9 mouse cellular contexts compared by ENCODE assay signal in genomic region chr1:74437702-74438427, GRCm38 (mm10). TPM values are rescaled to one million over a fixed set of nuclear protein-coding genes. Genes with fewer than 3 reads are reported as not detected.
DNase-seq lines count a peak whose midpoint lies in the region; ATAC-seq and TF ChIP-seq lines count a peak whose summit lies in the region.
"Had no signal": no experiment of that assay in that cellular context is flagged by ENCODE, and none has a peak within 500 bp of the region (broad histone marks: within the 10 kb centered on the region; RNA-seq: fewer than 3 reads in every experiment).

No protein-coding gene starts in this region.

- H3K4me1 ChIP-seq in intestine, embryonic 14.5 days (replicated peaks; ENCODE audit: control insufficient read depth, insufficient read depth, low read length): no peaks in the 10 kb centered on the region; the same call in 1 of the 2 replicates
- H3K4me1 ChIP-seq in stomach, postnatal 0 days (replicated peaks; ENCODE audit: control insufficient read depth, insufficient read depth): no peaks in the 10 kb centered on the region; the same call in 1 of the 2 replicates
- H3K4me1 ChIP-seq: midbrain, embryonic 12.5 days had no signal

- H3K9ac ChIP-seq in intestine, embryonic 14.5 days (ENCODE audit: low read length): no peak overlapping the region
- no peak overlapping the region for H3K9ac ChIP-seq in stomach, postnatal 0 days (ENCODE audit: low read length)
- H3K9ac ChIP-seq: midbrain, embryonic 12.5 days had no signal

- intact Hi-C loops in gastrocnemius, adult 2 months (cut with DNase I): no loop called here

- ATAC-seq in intestine, embryonic 14.5 days (replicated peaks; ENCODE audit: low FRiP score, low TSS enrichment, low read depth): 0 out of 2 replicates have a peak, but pooled peaks have one; percentile 34
- peak; percentile 62 for ATAC-seq in stomach, postnatal 0 days (ENCODE audit: low FRiP score, low TSS enrichment)
- no peak for ATAC-seq in cerebellum, adult (ENCODE audit: insufficient number of reproducible peaks, low FRiP score, low TSS enrichment)

- H3K4me2 ChIP-seq in intestine, embryonic 14.5 days (ENCODE audit: low read length): no peak overlapping the region
- no peak overlapping the region for H3K4me2 ChIP-seq in stomach, postnatal 0 days (replicated peaks; ENCODE audit: low read depth)
- H3K4me2 ChIP-seq: midbrain, embryonic 12.5 days had no signal

- H3K27me3 ChIP-seq in intestine, embryonic 14.5 days (replicated peaks; ENCODE audit: control insufficient read depth, insufficient read depth, low read length): no peaks in the 10 kb centered on the region
- H3K27me3 ChIP-seq in stomach, postnatal 0 days (ENCODE audit: control insufficient read depth, insufficient read depth, low read length): no peaks in the 10 kb centered on the region
- H3K27me3 ChIP-seq: midbrain, embryonic 12.5 days had no signal

- no peak overlapping the region for H3K27ac ChIP-seq in gastrocnemius, adult 2 months
- H3K27ac ChIP-seq in intestine, embryonic 14.5 days (ENCODE audit: low read depth): no peak overlapping the region
- no peak overlapping the region; the same call in 1 of the 2 replicates for H3K27ac ChIP-seq in stomach, postnatal 0 days (replicated peaks)
- H3K27ac ChIP-seq: midbrain, embryonic 12.5 days had no signal

- 69% methylated on average over 8 of the region's 8 CpGs for WGBS in intestine, embryonic 14.5 days
- 46% methylated on average over 8 of the region's 8 CpGs for WGBS in stomach, postnatal 0 days

- no peaks in the 10 kb centered on the region for H3K9me3 ChIP-seq in intestine, embryonic 14.5 days (ENCODE audit: control insufficient read depth, low read length)
- no peaks in the 10 kb centered on the region for H3K9me3 ChIP-seq in stomach, postnatal 0 days (ENCODE audit: control insufficient read depth, low read length)
- H3K9me3 ChIP-seq: midbrain, embryonic 12.5 days had no signal

- H3K36me3 ChIP-seq in intestine, embryonic 14.5 days (ENCODE audit: control insufficient read depth, insufficient read depth, low read length): peaks cover 88% of the 10 kb centered on the region
- peaks cover 8% of the 10 kb centered on the region for H3K36me3 ChIP-seq in stomach, postnatal 0 days (ENCODE audit: control insufficient read depth, insufficient read depth, low read length)

- peak; percentile 58 for DNase-seq in gastrocnemius, adult 2 months
- no peak for DNase-seq in gastrocnemius, postnatal 25 days
- peak; percentile 79 for DNase-seq in 416B (ENCODE audit: low read depth)
- peak; percentile 89 for DNase-seq in brain, adult 2 months (ENCODE audit: low read depth, low spot score)
- DNase-seq in intestine, embryonic 14.5 days (ENCODE audit: low spot score): no peak
- DNase-seq in stomach, postnatal 0 days (ENCODE audit: low spot score): peak; percentile 78
- no peak for DNase-seq in c-Kit-positive CD71-positive TER-119-positive erythroid progenitor cells, embryonic 14.5 days (ENCODE audit: low spot score)

- TF ChIP-seq CTCF in gastrocnemius, adult 2 months (IDR thresholded peaks at IDR 0.05): no peak
- no peak for TF ChIP-seq CTCF in stomach, postnatal 0 days (IDR thresholded peaks at IDR 0.05; ENCODE audit: low read depth)

- no peak for TF ChIP-seq EP300 in stomach, postnatal 0 days (optimal IDR thresholded peaks at IDR 0.05)

- no peak overlapping the region for H3K4me3 ChIP-seq in gastrocnemius, adult 2 months
- no peak overlapping the region for H3K4me3 ChIP-seq in intestine, embryonic 14.5 days (ENCODE audit: low read depth, low read length)
- H3K4me3 ChIP-seq in stomach, postnatal 0 days (ENCODE audit: low read depth, low read length): no peak overlapping the region
- H3K4me3 ChIP-seq: midbrain, embryonic 12.5 days had no signal

RNA-seq across cellular contexts. Expression of gene Vil1, which starts 28.7 kb away (rescaled TPM):
- total RNA-seq in gastrocnemius, adult 2 months (2021): not detected
- total RNA-seq in gastrocnemius, postnatal 25 days (2021): under 1 TPM in 1 of 2 experiments, not detected in 1; 0.13 TPM
- 58.1 and 64.7 TPM in 2 replicates for polyA plus RNA-seq in intestine, embryonic 14.5 days (2014; fragmentation: Nextera tagmentation; extraction: Ambion mirVana)
- polyA plus RNA-seq in stomach, postnatal 0 days (2015; fragmentation: Nextera tagmentation; extraction: Ambion mirVana): 11.1 and 12.8 TPM in 2 replicates

RNA-seq across cellular contexts. Expression of gene Ctdsp1, which starts 46.6 kb away (rescaled TPM):
- total RNA-seq in gastrocnemius, adult 2 months (2021): 100 to 1,000 TPM in 1 of 2 experiments, 10 to 100 TPM in 1; 92.2 to 111 TPM
- 10 to 100 TPM; 82.7 to 82.9 TPM for total RNA-seq in gastrocnemius, postnatal 25 days (2021)
- 86.8 and 87.1 TPM in 2 replicates for polyA plus RNA-seq in intestine, embryonic 14.5 days (2014; fragmentation: Nextera tagmentation; extraction: Ambion mirVana)
- polyA plus RNA-seq in stomach, postnatal 0 days (2015; fragmentation: Nextera tagmentation; extraction: Ambion mirVana): 45.2 and 47.4 TPM in 2 replicates

Comparison
In these comparisons a context has a peak if more than half of its experiments do, and no peak if none do; other contexts are left out.
1. DNase-seq: peak in gastrocnemius, adult 2 months (single experiment), 416B (single experiment), brain, adult 2 months (single experiment) and stomach, postnatal 0 days (single experiment); none in gastrocnemius, postnatal 25 days (single experiment), intestine, embryonic 14.5 days (single experiment) and c-Kit-positive CD71-positive TER-119-positive erythroid progenitor cells, embryonic 14.5 days (single experiment).